Mouse (Mus musculus) liver, embryonic 14.5 days (tissue): ENCODE results near the gene Osbpl10.

ENCODE experiments used
- CTCF ChIP-seq: IDR thresholded peaks from 2 replicates; pipeline ENCODE4 v1.5.1; 2016; ENCODE audit warnings: antibody characterized with exemption, low read depth, control low read depth
- EP300 ChIP-seq: IDR thresholded peaks from 2 replicates; pipeline ENCODE4 v1.6.1; 2016; ENCODE audit warnings: antibody characterized with exemption, low read depth

DNA sequence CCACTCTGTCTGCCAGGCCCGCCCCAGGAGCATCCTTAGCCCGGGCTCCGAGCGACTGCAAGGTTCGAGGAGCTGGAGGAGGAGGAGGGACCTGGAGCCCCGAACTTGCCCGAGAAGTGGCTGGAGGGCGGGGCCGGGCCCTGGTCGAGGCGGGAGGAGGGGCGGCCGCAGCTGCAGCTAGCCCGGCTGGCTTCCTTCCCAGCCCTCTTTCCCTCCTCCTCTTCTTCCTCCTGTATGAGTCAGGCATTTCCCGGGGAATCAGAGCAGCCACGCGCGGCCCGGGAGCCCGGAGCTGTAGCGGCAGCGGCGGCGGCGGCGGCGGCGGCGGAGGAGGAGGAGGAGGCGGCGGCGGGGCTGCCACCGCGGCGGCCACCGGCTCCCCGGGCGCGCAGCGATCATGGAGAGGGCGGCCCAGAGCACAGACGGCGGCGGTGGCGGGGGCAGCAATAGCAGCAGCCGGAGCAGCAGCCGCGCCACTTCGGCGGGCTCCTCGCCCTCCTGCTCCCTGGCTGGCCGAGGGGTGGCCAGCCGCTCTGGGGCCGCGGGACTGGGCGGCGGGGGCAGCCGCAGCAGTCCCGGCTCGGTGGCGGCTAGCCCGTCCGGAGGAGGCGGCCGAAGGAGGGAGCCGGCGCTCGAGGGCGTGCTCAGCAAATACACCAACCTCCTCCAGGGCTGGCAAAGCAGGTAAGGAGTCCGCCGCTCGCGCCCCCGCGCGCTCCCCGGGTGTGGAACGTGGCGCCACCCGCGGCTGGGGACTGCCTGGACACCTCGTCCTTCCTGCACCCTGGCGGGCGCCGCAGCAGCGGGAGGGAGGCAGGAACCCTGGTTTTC, at the start of gene Osbpl10:
- TF ChIP-seq CTCF (no peak), EP300 (no peak)
